Mouse (Mus musculus): ENCODE measurements at regions not wholly inside any gene's neighbourhood (a gene's known extent, or its start where the extent isn't known, plus 50 kb on each side); places are given as distances from the start of the nearest gene placed in this dataset.

GRCm38 (mm10) chr5:53379612-53380011 is 86.3 kb upstream of the Rbpj start:
- DNase-seq: no peak
- intact Hi-C loops (cut with DNase I): loop anchor here (5.0 kb wide), 1 partner anchor 213 kb away; no protein-coding TSS in a partner anchor

GRCm38 (mm10) chr5:53380203-53380602 is 85.7 kb upstream of the Rbpj start:
- intact Hi-C loops (cut with DNase I): no loop called here
- DNase-seq: no peak

- intact Hi-C loops (cut with DNase I): no loop called here
- DNase-seq: peak in 1 of 2 experiments; percentile 48
Observed at GRCm38 (mm10) chr5:53381492-53382199, 84.3 kb upstream of the Rbpj start.

- no peak for DNase-seq
- intact Hi-C loops (cut with DNase I): no loop called here
Observed at GRCm38 (mm10) chr5:53384026-53384425, 81.9 kb upstream of the Rbpj start.

- intact Hi-C loops (cut with DNase I): no loop called here
- no peak for DNase-seq
Observed at GRCm38 (mm10) chr5:53385513-53386148, 80.3 kb upstream of the Rbpj start.

GRCm38 (mm10) chr5:53393571-53393970 is 72.4 kb upstream of the Rbpj start:
- intact Hi-C loops (cut with DNase I): no loop called here

GRCm38 (mm10) chr5:53394560-53394959 is 71.4 kb upstream of the Rbpj start:
- intact Hi-C loops (cut with DNase I): no loop called here
- no peak for DNase-seq

More at GRCm38 (mm10) chr5:53393571-53393970, 72.4 kb upstream of the Rbpj start:
- DNase-seq: no peak

GRCm38 (mm10) chr5:53398428-53399058 is 67.4 kb upstream of the Rbpj start:
- no peak for DNase-seq
- intact Hi-C loops (cut with DNase I): no loop called here

GRCm38 (mm10) chr5:53401093-53401492 is 64.9 kb upstream of the Rbpj start:
- DNase-seq: no peak
- intact Hi-C loops (cut with DNase I): no loop called here

GRCm38 (mm10) chr5:53402022-53402421 is 63.9 kb upstream of the Rbpj start:
- intact Hi-C loops (cut with DNase I): no loop called here
- DNase-seq: no peak

GRCm38 (mm10) chr5:53402619-53403151 is 63.3 kb upstream of the Rbpj start:
- intact Hi-C loops (cut with DNase I): no loop called here

GRCm38 (mm10) chr5:53405929-53406328 is 60.0 kb upstream of the Rbpj start:
- intact Hi-C loops (cut with DNase I): no loop called here

More at GRCm38 (mm10) chr5:53402619-53403151, 63.3 kb upstream of the Rbpj start:
- DNase-seq: no peak

GRCm38 (mm10) chr5:53407646-53408045 is 58.3 kb upstream of the Rbpj start:
- DNase-seq: no peak
- intact Hi-C loops (cut with DNase I): no loop called here

More at GRCm38 (mm10) chr5:53405929-53406328, 60.0 kb upstream of the Rbpj start:
- no peak for DNase-seq

- intact Hi-C loops (cut with DNase I): no loop called here
Observed at GRCm38 (mm10) chr5:53408235-53408634, 57.7 kb upstream of the Rbpj start.

GRCm38 (mm10) chr5:53409740-53410139 is 56.2 kb upstream of the Rbpj start:
- no peak for DNase-seq

More at GRCm38 (mm10) chr5:53408235-53408634, 57.7 kb upstream of the Rbpj start:
- DNase-seq: no peak

GRCm38 (mm10) chr5:53412391-53413075 is 53.4 kb upstream of the Rbpj start:
- no peak for DNase-seq
- intact Hi-C loops (cut with DNase I): no loop called here

More at GRCm38 (mm10) chr5:53409740-53410139, 56.2 kb upstream of the Rbpj start:
- intact Hi-C loops (cut with DNase I): no loop called here

- intact Hi-C loops (cut with DNase I): no loop called here
- DNase-seq: no peak
Observed at GRCm38 (mm10) chr5:53413677-53414076, 52.3 kb upstream of the Rbpj start.

GRCm38 (mm10) chr5:53415472-53415871 is 50.5 kb upstream of the Rbpj start:
- no peak for DNase-seq
- intact Hi-C loops (cut with DNase I): no loop called here
